Comparison of ENCODE assay signal across 8 mouse cellular contexts in genomic region chr11:96438787-96439186, GRCm38 (mm10). TPM values are rescaled to one million over a fixed set of nuclear protein-coding genes. Genes with fewer than 3 reads are reported as not detected.
DNase-seq lines count a peak whose midpoint lies in the region; ATAC-seq and TF ChIP-seq lines count a peak whose summit lies in the region.

No protein-coding gene starts in this region.

- H3K4me2 ChIP-seq in forebrain, postnatal 0 days (ENCODE audit: low read depth), result no peak overlapping the region
- H3K4me2 ChIP-seq in forebrain, embryonic 16.5 days (ENCODE audit: low read length), result no peak overlapping the region
- 0 out of 2 replicates have a peak overlapping the region, but pooled peaks have one; percentile 18 for H3K4me2 ChIP-seq in midbrain, embryonic 15.5 days

- no peaks in the 10 kb centered on the region for H3K36me3 ChIP-seq in forebrain, postnatal 0 days (ENCODE audit: insufficient read depth)
- H3K36me3 ChIP-seq in forebrain, embryonic 16.5 days (ENCODE audit: control insufficient read depth, insufficient read depth), result no peaks in the 10 kb centered on the region
- no peaks in the 10 kb centered on the region for H3K36me3 ChIP-seq in G1E (replicated peaks)
- H3K36me3 ChIP-seq in midbrain, embryonic 15.5 days (replicated peaks), result no peaks in the 10 kb centered on the region

- no peak for ATAC-seq in forebrain, postnatal 0 days
- ATAC-seq in forebrain, embryonic 16.5 days, result no peak
- ATAC-seq in G1E (ENCODE audit: extremely low read depth, insufficient number of reproducible peaks, low FRiP score, poor library complexity, severe bottlenecking), result no peak; the same call in 1 of the 2 replicates
- ATAC-seq in midbrain, embryonic 15.5 days (replicated peaks), result no peak

- no peak overlapping the region for H3K4me3 ChIP-seq in forebrain, postnatal 0 days (ENCODE audit: low read depth, low read length)
- H3K4me3 ChIP-seq in forebrain, embryonic 16.5 days (replicated peaks; ENCODE audit: low read length), result no peak overlapping the region
- no peak overlapping the region for H3K4me3 ChIP-seq in G1E (ENCODE audit: low read depth, low read length)
- H3K4me3 ChIP-seq in midbrain, embryonic 15.5 days, result no peak overlapping the region

- H3K9me3 ChIP-seq in forebrain, postnatal 0 days (ENCODE audit: low read length), result no peaks in the 10 kb centered on the region
- H3K9me3 ChIP-seq in forebrain, embryonic 16.5 days (ENCODE audit: control insufficient read depth, low read length), result no peaks in the 10 kb centered on the region
- no peaks in the 10 kb centered on the region for H3K9me3 ChIP-seq in G1E (replicated peaks)
- no peaks in the 10 kb centered on the region for H3K9me3 ChIP-seq in midbrain, embryonic 15.5 days

- no peak overlapping the region for H3K9ac ChIP-seq in forebrain, postnatal 0 days
- no peak overlapping the region for H3K9ac ChIP-seq in forebrain, embryonic 16.5 days (replicated peaks; ENCODE audit: low read depth, low read length)
- H3K9ac ChIP-seq in midbrain, embryonic 15.5 days, result no peak overlapping the region

- intact Hi-C loops in heart, postnatal 36 days (cut with DNase I), result loop anchor here (1.0 to 10.0 kb wide), 4 partner anchors 99 to 424 kb away; partner anchors contain the start of gene Hoxb5

- DNase-seq in forebrain, postnatal 0 days, result peak; percentile 50
- DNase-seq in G1E (ENCODE audit: low spot score), result peak; percentile 32
- peak; percentile 21 for DNase-seq in cerebellum, adult 9-10 months
- DNase-seq in heart, postnatal 36 days, result peak; percentile 39 to 60
- DNase-seq in left cerebral cortex, adult 18-20 months (ENCODE audit: low spot score in 2 of 2), result peak; percentile 31 to 57
- DNase-seq in testis, postnatal 14 days (ENCODE audit: low spot score), result peak; percentile 63

- no peaks in the 10 kb centered on the region for H3K4me1 ChIP-seq in forebrain, postnatal 0 days (ENCODE audit: insufficient read depth)
- H3K4me1 ChIP-seq in forebrain, embryonic 16.5 days (replicated peaks; ENCODE audit: control insufficient read depth, insufficient read depth, low read length), result peaks cover 3% of the 10 kb centered on the region
- H3K4me1 ChIP-seq in G1E (ENCODE audit: insufficient read depth, low read depth, low read length), result peaks cover 9% of the 10 kb centered on the region
- peaks cover 13% of the 10 kb centered on the region for H3K4me1 ChIP-seq in midbrain, embryonic 15.5 days

- H3K27ac ChIP-seq in forebrain, postnatal 0 days (ENCODE audit: low read depth, low read length), result no peak overlapping the region
- no peak overlapping the region for H3K27ac ChIP-seq in forebrain, embryonic 16.5 days (ENCODE audit: low read length)
- H3K27ac ChIP-seq in midbrain, embryonic 15.5 days, result no peak overlapping the region

- 2% methylated on average over 7 of the region's 7 CpGs for WGBS in forebrain, postnatal 0 days
- WGBS in forebrain, embryonic 16.5 days, result 8% methylated on average over 7 of the region's 7 CpGs
- WGBS in midbrain, embryonic 15.5 days, result 3% methylated on average over 7 of the region's 7 CpGs

- TF ChIP-seq CTCF in forebrain, postnatal 0 days (IDR thresholded peaks at IDR 0.05; ENCODE audit: low read depth), result peak; percentile 78
- peak; percentile 80 for TF ChIP-seq CTCF in G1E (IDR thresholded peaks at IDR 0.05; ENCODE audit: low read depth, low read length)

- H3K27me3 ChIP-seq in forebrain, postnatal 0 days (ENCODE audit: insufficient read depth, low read length), result 0 out of 2 replicates have a peak, but pooled peaks cover 2% of the 10 kb centered on the region
- H3K27me3 ChIP-seq in forebrain, embryonic 16.5 days (replicated peaks; ENCODE audit: control insufficient read depth, insufficient read depth, low read length), result no peaks in the 10 kb centered on the region; the same call in 1 of the 2 replicates
- peaks cover 6% of the 10 kb centered on the region; the same call in 1 of the 2 replicates for H3K27me3 ChIP-seq in G1E (ENCODE audit: insufficient read depth, low read length)
- H3K27me3 ChIP-seq in midbrain, embryonic 15.5 days (replicated peaks), result no peaks in the 10 kb centered on the region

RNA-seq across cellular contexts. Expression of gene Skap1, which starts 25.6 kb away (rescaled TPM):
- 1.6 and 3.2 TPM in 2 replicates for total RNA-seq in forebrain, postnatal 0 days (2014; rRNA removed)
- 2.7 and 3.7 TPM in 2 replicates for polyA plus RNA-seq in forebrain, postnatal 0 days (2015; fragmentation: Nextera tagmentation; extraction: Ambion mirVana)
- polyA plus RNA-seq in forebrain, embryonic 16.5 days (2015; fragmentation: Nextera tagmentation; extraction: Ambion mirVana), result 2.1 and 3.4 TPM in 2 replicates
- total RNA-seq in G1E (2014; fragmentation: Nextera tagmentation) (not detected in 2 replicates), G1E (2017) (0.17 and 0.55 TPM in 2 replicates)
- polyA plus RNA-seq in G1E (2012), result not detected in 2 replicates
- total RNA-seq in heart, postnatal 36 days (2021), result under 1 TPM in 1 of 2 experiments, not detected in 1; 0.30 TPM
- 1 to 10 TPM; 1.9 to 2.1 TPM for total RNA-seq in left cerebral cortex, adult 18-20 months (2021)
- polyA plus RNA-seq in midbrain, embryonic 15.5 days (2015; fragmentation: Nextera tagmentation; extraction: Ambion mirVana), result 3.0 and 3.8 TPM in 2 replicates
